ENCODE assay signal across 7 mouse cellular contexts in genomic region chr4:129376961-129377545, GRCm38 (mm10). TPM values are rescaled to one million over a fixed set of nuclear protein-coding genes. Genes with fewer than 3 reads are reported as not detected.
DNase-seq lines count a peak whose midpoint lies in the region; ATAC-seq and TF ChIP-seq lines count a peak whose summit lies in the region.

No protein-coding gene starts in this region.

- H3K27ac ChIP-seq in hindbrain, embryonic 14.5 days: peak overlapping the region; percentile 91
- H3K27ac ChIP-seq in macrophage: no peak overlapping the region; the same call in 1 of the 2 replicates

- no peak for TF ChIP-seq CTCF in Patski (IDR thresholded peaks at IDR 0.05)

- H3K27me3 ChIP-seq in Patski: no peaks in the 10 kb centered on the region
- no peaks in the 10 kb centered on the region for H3K27me3 ChIP-seq in hindbrain, embryonic 14.5 days (ENCODE audit: control insufficient read depth, insufficient read depth, low read length)

- peak; percentile 26 for ATAC-seq in Patski
- ATAC-seq in hindbrain, embryonic 14.5 days (ENCODE audit: low FRiP score): peak; percentile 74

- POLR2A ChIA-PET in Patski (lab: Charles Lee): no interaction called here

- in situ Hi-C loops in Patski (cut with MboI; ENCODE audit: low pct_unique_long_range_greater_than_20kb): no loop called here

- peak overlapping the region; percentile 86 for H3K4me3 ChIP-seq in hindbrain, embryonic 14.5 days (replicated peaks; ENCODE audit: low read length)
- H3K4me3 ChIP-seq in macrophage (ENCODE audit: inconsistent target): peak overlapping the region; percentile 85

- H3K4me1 ChIP-seq in hindbrain, embryonic 14.5 days (replicated peaks; ENCODE audit: control insufficient read depth, insufficient read depth, low read length): peaks cover 6% of the 10 kb centered on the region

- CTCF ChIA-PET in Patski (lab: Charles Lee): no interaction called here

- no peaks in the 10 kb centered on the region for H3K36me3 ChIP-seq in hindbrain, embryonic 14.5 days (replicated peaks; ENCODE audit: control insufficient read depth, insufficient read depth)
- no peaks in the 10 kb centered on the region for H3K36me3 ChIP-seq in macrophage (ENCODE audit: inconsistent target)

- WGBS in hindbrain, embryonic 14.5 days: under 1% methylated on average over 47 of the region's 68 CpGs
- under 1% methylated on average over 32 of the region's 68 CpGs for WGBS in macrophage (ENCODE audit: missing documents)

- peak overlapping the region; percentile 90 for H3K9ac ChIP-seq in hindbrain, embryonic 14.5 days

- no peak for DNase-seq in Patski (ENCODE audit: low read depth, low spot score)
- peak; percentile 54 for DNase-seq in cerebellum, adult 8-10 months
- peak; percentile 35 for DNase-seq in forelimb bud, embryonic 11.5 days (ENCODE audit: low read depth, low spot score)
- DNase-seq in hindbrain, embryonic 14.5 days (ENCODE audit: low spot score): peak; percentile 65
- DNase-seq in left cerebral cortex, adult 8-10 months (ENCODE audit: low spot score in 2 of 2): peak; percentile 16 to 45
- DNase-seq in right cerebral cortex, postnatal 4 days: peak; percentile 46

- peak overlapping the region; percentile 63 for H3K4me2 ChIP-seq in hindbrain, embryonic 14.5 days (replicated peaks)

- no peaks in the 10 kb centered on the region for H3K9me3 ChIP-seq in hindbrain, embryonic 14.5 days (ENCODE audit: control insufficient read depth, low read length)

- peaks cover 3% of the 10 kb centered on the region; the same call in 1 of the 2 replicates for H3K79me2 ChIP-seq in macrophage (ENCODE audit: inconsistent target)

RNA-seq across cellular contexts. Expression of gene Zbtb8a, which starts 0.9 kb away (rescaled TPM):
- 3.3 TPM for polyA plus RNA-seq in Patski (2021)
- 11.4 and 14.6 TPM in 2 replicates for polyA plus RNA-seq in hindbrain, embryonic 14.5 days (2014; fragmentation: Nextera tagmentation; extraction: Ambion mirVana)
- total RNA-seq in left cerebral cortex, adult 8-10 months (2022): 1 to 10 TPM; 4.6 to 7.3 (median 5.2) TPM
- 10 to 100 TPM in 1 of 26 experiments, 1 to 10 TPM in 18, under 1 TPM in 6, not detected in 1; 0.48 to 25.4 (median 2.1) TPM for total RNA-seq in macrophage (2018; cell fraction: chromatin; rRNA removed)
- 1 to 10 TPM in 25 of 26 experiments, under 1 TPM in 1; 0.61 to 8.0 (median 3.0) TPM for total RNA-seq in macrophage (2018; cell fraction: cytosol; rRNA removed)
- total RNA-seq in macrophage (2018; cell fraction: nucleus; rRNA removed): 10 to 100 TPM in 1 of 26 experiments, 1 to 10 TPM in 23, under 1 TPM in 2; 0.36 to 21.3 (median 2.9) TPM
- polyA plus RNA-seq in macrophage (2018): 2.0 to 3.6 TPM (median 3.3 TPM) in 3 replicates

RNA-seq across cellular contexts. Expression of gene Zbtb8os, which starts 41.6 kb away (rescaled TPM):
- 68.4 TPM for polyA plus RNA-seq in Patski (2021)
- 17.7 and 23.7 TPM in 2 replicates for polyA plus RNA-seq in hindbrain, embryonic 14.5 days (2014; fragmentation: Nextera tagmentation; extraction: Ambion mirVana)
- 10 to 100 TPM; 28.6 to 40.7 (median 32.0) TPM for total RNA-seq in left cerebral cortex, adult 8-10 months (2022)
- total RNA-seq in macrophage (2018; cell fraction: chromatin; rRNA removed): 10 to 100 TPM in 14 of 26 experiments, 1 to 10 TPM in 12; 1.3 to 30.9 (median 12.2) TPM
- total RNA-seq in macrophage (2018; cell fraction: cytosol; rRNA removed): 10 to 100 TPM; 35.0 to 63.2 (median 45.2) TPM
- 10 to 100 TPM in 17 of 26 experiments, 1 to 10 TPM in 9; 4.9 to 27.8 (median 11.8) TPM for total RNA-seq in macrophage (2018; cell fraction: nucleus; rRNA removed)
- polyA plus RNA-seq in macrophage (2018): 45.1 to 98.1 TPM (median 63.4 TPM) in 3 replicates

RNA-seq across cellular contexts. Expression of gene Rbbp4, which starts 41.9 kb away (rescaled TPM):
- polyA plus RNA-seq in Patski (2021) (150 TPM), macrophage (2018) (32.9 to 76.1 TPM (median 53.5 TPM) in 3 replicates)
- 251 and 261 TPM in 2 replicates for polyA plus RNA-seq in hindbrain, embryonic 14.5 days (2014; fragmentation: Nextera tagmentation; extraction: Ambion mirVana)
- 100 to 1,000 TPM; 123 to 128 (median 127) TPM for total RNA-seq in left cerebral cortex, adult 8-10 months (2022)
- 10 to 100 TPM; 22.3 to 88.2 (median 54.0) TPM for total RNA-seq in macrophage (2018; cell fraction: chromatin; rRNA removed)
- 10 to 100 TPM; 41.6 to 71.5 (median 56.7) TPM for total RNA-seq in macrophage (2018; cell fraction: cytosol; rRNA removed)
- 10 to 100 TPM; 23.9 to 80.2 (median 44.0) TPM for total RNA-seq in macrophage (2018; cell fraction: nucleus; rRNA removed)
